Mouse (Mus musculus) adrenal gland, adult 18-20 months (tissue): ENCODE data around the gene Cylc2. TPM values are rescaled to one million over a fixed set of nuclear protein-coding genes. Genes with fewer than 3 reads are reported as not detected.

Experiments
- DNase-seq, 2 experiments: peaks; one replicate each; pipeline ENCODE4 v3.0.0; 2021 to 2022; ENCODE audit warnings: low spot score in 2 of 2
- long read RNA-seq, 2 experiments: library from polyadenylated mRNA; stranded (forward); transcript quantifications; one replicate each; pipeline ENCODE4 v2.0.0; 2021
- total RNA-seq, 2 experiments: library from RNA; stranded (reverse); gene quantifications; 1 replicate in 1 of 2; 2 replicates in 1 of 2; pipeline ENCODE4 v1.2.3; 2021

Cylc2 gene
- total RNA-seq: not detected
- long read RNA-seq, experiment 1: 0 reads
- long read RNA-seq, experiment 2: 0 reads

GRCm38 (mm10) chr4:51216378-51216777 lies at the start of gene Cylc2:
Cylc2 (plus strand) TSS chr4:51216678.
- DNase-seq: no peak
